Mouse (Mus musculus) naive thymus-derived CD4-positive, alpha-beta T cell, adult 5 months (primary cell): ENCODE data around the gene Tuba3a. TPM values are rescaled to one million over a fixed set of nuclear protein-coding genes. Genes with fewer than 3 reads are reported as not detected.

ENCODE experiments used
- polyA plus RNA-seq: library from polyadenylated mRNA; unstranded; fragments of 100-300 nt; shearing (Covaris generic); gene quantifications from one replicate; pipeline ENCODE4 v1.2.1, GENCODE M21; 2017

Tuba3a gene
- polyA plus RNA-seq: 2.0 TPM

GRCm38 (mm10) chr6:125285890-125286289, at the start of gene Tuba3a:
Tuba3a (minus strand) TSS chr6:125286042.

GRCm38 (mm10) chr6:125320323-125320722, 34.5 kb upstream of the Tuba3a start, which contains the start of gene Scnn1a:
Scnn1a (plus strand) TSS chr6:125320659.

DNA sequence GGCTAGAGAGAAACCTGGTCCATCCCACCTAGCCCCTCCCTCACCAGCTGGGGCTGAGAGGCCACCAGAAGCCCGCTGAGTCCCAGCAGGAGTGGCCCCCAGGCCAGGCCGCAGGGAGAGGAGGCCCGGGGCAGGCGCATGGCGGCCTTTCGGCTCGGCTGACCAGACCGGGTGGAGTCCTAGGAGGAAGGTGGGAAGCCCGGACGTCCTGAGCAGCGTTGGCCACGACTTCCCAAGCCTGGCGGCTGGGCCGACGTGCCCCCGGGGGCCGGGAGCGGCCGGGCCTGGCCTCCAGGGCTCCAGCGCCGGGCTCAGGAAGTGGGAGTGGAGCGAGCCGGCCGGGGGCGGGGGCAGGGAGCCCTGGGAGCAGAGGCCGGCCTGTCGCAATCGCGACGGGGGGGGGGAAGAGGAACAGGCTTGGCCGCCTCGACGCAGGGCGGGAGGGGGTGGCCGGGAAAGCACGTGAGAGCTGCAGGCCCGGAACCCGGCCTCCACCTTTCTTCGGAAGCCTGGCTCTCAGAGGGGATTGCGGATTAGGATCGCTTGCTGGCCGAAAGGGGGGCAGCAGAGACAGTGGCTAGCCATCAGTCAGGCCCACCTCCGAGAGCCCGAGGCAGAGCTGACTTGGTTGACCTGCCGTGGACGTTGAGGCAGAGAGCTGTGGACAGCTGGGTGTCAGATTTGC, 27.8 kb upstream of the Tuba3a start, which contains the start of gene Ltbr:
Gene Ltbr (minus strand): TSS at position 340 of the 685 bp plus-strand sequence.

GRCm38 (mm10) chr6:125236782-125237181, 49.1 kb downstream of the Tuba3a start, which contains the start of gene Cd27:
Cd27 (minus strand) TSS chr6:125237010.

DNA sequence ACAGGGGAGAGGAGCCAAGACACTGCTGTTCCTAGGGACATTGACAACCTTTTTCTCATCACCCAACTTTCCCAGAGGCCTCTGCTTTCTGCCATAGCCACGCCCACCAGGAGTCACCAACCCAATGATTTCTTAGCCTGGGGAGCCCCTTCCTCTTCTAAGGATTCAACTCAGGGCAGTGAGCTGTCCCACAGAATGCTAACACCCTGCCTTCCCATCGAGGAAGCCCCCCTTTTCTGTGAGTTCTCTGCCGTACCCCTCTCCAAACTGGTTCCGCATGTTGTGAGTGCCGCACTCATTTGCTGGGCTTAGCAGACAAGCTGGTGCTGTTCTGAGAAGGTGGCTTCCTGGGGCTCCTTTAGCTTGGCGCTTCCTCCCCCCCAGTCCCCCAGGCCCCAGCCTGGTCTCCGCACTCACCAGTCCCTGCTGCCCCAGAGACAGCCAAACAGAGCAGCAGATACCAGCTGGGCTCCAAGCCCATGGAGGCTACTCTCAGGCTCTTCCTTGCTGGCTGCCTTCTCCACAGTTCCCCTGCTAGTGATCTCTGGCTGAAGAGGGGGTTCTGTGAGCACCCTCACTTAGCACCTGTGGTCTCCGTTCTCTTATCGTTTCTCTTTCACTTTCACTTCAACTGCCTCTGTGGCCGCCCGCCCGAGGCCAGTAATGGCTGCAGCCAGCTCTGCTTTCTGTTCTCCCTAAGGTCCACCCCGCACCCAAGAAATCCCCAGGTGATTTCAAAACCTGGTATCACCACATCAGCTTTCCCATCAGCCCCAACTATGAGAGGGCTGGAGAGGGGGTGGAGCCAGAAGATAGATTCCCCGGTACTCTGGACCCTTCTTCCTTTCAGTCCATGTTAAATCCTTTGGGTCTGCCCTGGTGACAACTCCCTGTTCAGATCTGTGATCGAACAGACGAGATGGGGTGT, 54.5 kb downstream of the Tuba3a start, which contains the start of gene Tapbpl:
Gene Tapbpl (minus strand): TSS at position 744 of the 928 bp plus-strand sequence.

Other genes starting within 250 kb of the Tuba3a start
- gene Ing4, start 246.3 kb downstream of the Tuba3a start, polyA plus RNA-seq: 74.8 TPM
- 11.1 TPM for gene Acrbp, start 236.4 kb downstream of the Tuba3a start, polyA plus RNA-seq
- gene Lpar5, start 218.1 kb downstream of the Tuba3a start, polyA plus RNA-seq: 3.6 TPM
- gene Chd4, start 190.1 kb downstream of the Tuba3a start, polyA plus RNA-seq: 57.3 TPM
- gene Nop2, start 154.1 kb downstream of the Tuba3a start, polyA plus RNA-seq: 39.7 TPM
- 20.2 TPM for gene Iffo1, start 140.8 kb downstream of the Tuba3a start, polyA plus RNA-seq
- 201 TPM for gene Gapdh, start 119.6 kb downstream of the Tuba3a start, polyA plus RNA-seq
- 17.0 TPM for gene Ncapd2, start 94.3 kb downstream of the Tuba3a start, polyA plus RNA-seq
- gene Mrpl51, start 94.2 kb downstream of the Tuba3a start, polyA plus RNA-seq: 37.5 TPM
- gene Vamp1, start 70.5 kb downstream of the Tuba3a start, polyA plus RNA-seq: 46.2 TPM
- gene Tapbpl, start 54.2 kb downstream of the Tuba3a start, polyA plus RNA-seq: 60.2 TPM
- gene Cd27, start 49.0 kb downstream of the Tuba3a start, polyA plus RNA-seq: 455 TPM
- not detected for gene Ltbr, start 27.8 kb upstream of the Tuba3a start, polyA plus RNA-seq
- gene Scnn1a, start 34.6 kb upstream of the Tuba3a start, polyA plus RNA-seq: 0.19 TPM
- 100.0 TPM for gene Tnfrsf1a, start 63.3 kb upstream of the Tuba3a start, polyA plus RNA-seq
- gene Plekhg6, start 94.8 kb upstream of the Tuba3a start, polyA plus RNA-seq: 0.17 TPM
- gene Cd9, start 208.7 kb upstream of the Tuba3a start, polyA plus RNA-seq: 88.0 TPM